Mouse (Mus musculus) hindbrain, embryonic 12.5 days (tissue): ENCODE measurements at regions not wholly inside any gene's neighbourhood (a gene's known extent, or its start where the extent isn't known, plus 50 kb on each side); places are given as distances from the start of the nearest gene placed in this dataset.

Experiments
- ATAC-seq: fragments of 200-750 bp; cut with Nextera tagmentation; 2 replicates; pipeline ENCODE4 v1.8.0; 2017; ENCODE audit warnings: moderate TSS enrichment; ENCODE audit not compliant: low FRiP score
- H3K27ac ChIP-seq: fragments of 300-500 bp; sonication (generic); 2 replicates; pipeline ENCODE4 v1.5.1; 2016; ENCODE audit warnings: mild to moderate bottlenecking
- H3K27me3 ChIP-seq: fragments of 300-500 bp; sonication (generic); 2 replicates; pipeline ENCODE4 v1.6.1; 2016; ENCODE audit warnings: mild to moderate bottlenecking
- H3K36me3 ChIP-seq: fragments of 300-500 bp; sonication (generic); 2 replicates; pipeline ENCODE4 v1.6.1; 2016; ENCODE audit warnings: mild to moderate bottlenecking
- H3K4me1 ChIP-seq: fragments of 300-500 bp; sonication (generic); 2 replicates; pipeline ENCODE4 v1.6.1; 2016
- H3K4me2 ChIP-seq: fragments of 300-500 bp; sonication (generic); replicated peaks from 2 replicates; pipeline ENCODE4 v1.6.1; 2016; ENCODE audit warnings: mild to moderate bottlenecking
- H3K4me3 ChIP-seq: fragments of 300-500 bp; sonication (generic); 2 replicates; pipeline ENCODE4 v1.5.1; 2016; ENCODE audit warnings: mild to moderate bottlenecking
- H3K9ac ChIP-seq: fragments of 300-500 bp; sonication (generic); 2 replicates; pipeline ENCODE4 v1.6.1; 2016; ENCODE audit warnings: mild to moderate bottlenecking, moderate library complexity
- H3K9me3 ChIP-seq: fragments of 300-500 bp; sonication (generic); replicated peaks from 2 replicates; pipeline ENCODE4 v1.6.1; 2016; ENCODE audit warnings: mild to moderate bottlenecking
- WGBS: fragments of 180-500 bp; shearing (Covaris S2); methylation state at CpG from one replicate; pipeline ENCODE4 v1.1.7; 2016; 5-methylcytosine and 5-hydroxymethylcytosine counted together

GRCm38 (mm10) chr4:56304275-56304674 lies 435.6 kb upstream of the Gm26657 start:
- no peak for ATAC-seq
- no peak overlapping the region for H3K9ac ChIP-seq
- no peaks in the 10 kb centered on the region for H3K27me3 ChIP-seq
- no peak overlapping the region for H3K27ac ChIP-seq
- no peak overlapping the region for H3K4me3 ChIP-seq
- H3K4me1 ChIP-seq, result no peaks in the 10 kb centered on the region
- H3K9me3 ChIP-seq, result no peaks in the 10 kb centered on the region
- H3K36me3 ChIP-seq, result no peaks in the 10 kb centered on the region
- WGBS, result 47% methylated on average over 2 of the region's 2 CpGs
- no peak overlapping the region for H3K4me2 ChIP-seq

GRCm38 (mm10) chr4:56287980-56288379 lies 451.9 kb upstream of the Gm26657 start:
- no peaks in the 10 kb centered on the region for H3K27me3 ChIP-seq
- H3K27ac ChIP-seq, result no peak overlapping the region
- ATAC-seq, result no peak
- 87% methylated on average over 2 of the region's 2 CpGs for WGBS
- no peaks in the 10 kb centered on the region for H3K4me1 ChIP-seq
- no peaks in the 10 kb centered on the region for H3K36me3 ChIP-seq
- no peak overlapping the region for H3K4me2 ChIP-seq
- no peak overlapping the region for H3K4me3 ChIP-seq
- H3K9ac ChIP-seq, result no peak overlapping the region
- no peaks in the 10 kb centered on the region for H3K9me3 ChIP-seq

- 83% methylated on average over 2 of the region's 2 CpGs for WGBS
- Histone ChIP-seq H3K27ac (no peak overlapping the region), H3K4me2 (no peak overlapping the region), H3K4me1 (no peaks in the 10 kb centered on the region), H3K9ac (no peak overlapping the region), H3K27me3 (no peaks in the 10 kb centered on the region), H3K36me3 (no peaks in the 10 kb centered on the region), H3K4me3 (no peak overlapping the region), H3K9me3 (no peaks in the 10 kb centered on the region)
- ATAC-seq, result no peak
Measured at GRCm38 (mm10) chr4:56284490-56284889, 455.4 kb upstream of the Gm26657 start.

GRCm38 (mm10) chr4:56275836-56276235 lies 464.0 kb upstream of the Gm26657 start:
- WGBS, result 90% methylated on average over 3 of the region's 3 CpGs
- no peak for ATAC-seq
- Histone ChIP-seq H3K4me2 (no peak overlapping the region), H3K27me3 (no peaks in the 10 kb centered on the region), H3K27ac (no peak overlapping the region), H3K4me1 (no peaks in the 10 kb centered on the region), H3K9me3 (no peaks in the 10 kb centered on the region), H3K9ac (no peak overlapping the region), H3K36me3 (no peaks in the 10 kb centered on the region), H3K4me3 (no peak overlapping the region)

GRCm38 (mm10) chr4:56271390-56271789 lies 468.5 kb upstream of the Gm26657 start:
- H3K9me3 ChIP-seq, result no peaks in the 10 kb centered on the region
- no peak overlapping the region for H3K9ac ChIP-seq
- no peaks in the 10 kb centered on the region for H3K27me3 ChIP-seq
- ATAC-seq, result no peak
- no peaks in the 10 kb centered on the region for H3K36me3 ChIP-seq
- no peak overlapping the region for H3K4me2 ChIP-seq
- H3K27ac ChIP-seq, result no peak overlapping the region
- WGBS, result 94% methylated on average over 4 of the region's 4 CpGs
- H3K4me3 ChIP-seq, result no peak overlapping the region
- no peaks in the 10 kb centered on the region for H3K4me1 ChIP-seq

GRCm38 (mm10) chr4:56264626-56265025 lies 475.2 kb upstream of the Gm26657 start:
- ATAC-seq, result no peak
- H3K9ac ChIP-seq, result no peak overlapping the region

GRCm38 (mm10) chr4:56263822-56264221 lies 476.0 kb upstream of the Gm26657 start:
- no peaks in the 10 kb centered on the region for H3K9me3 ChIP-seq
- no peak overlapping the region for H3K4me3 ChIP-seq
- H3K4me2 ChIP-seq, result no peak overlapping the region
- no peak for ATAC-seq
- H3K27me3 ChIP-seq, result no peaks in the 10 kb centered on the region
- no peaks in the 10 kb centered on the region for H3K36me3 ChIP-seq
- H3K4me1 ChIP-seq, result no peaks in the 10 kb centered on the region
- H3K9ac ChIP-seq, result no peak overlapping the region
- H3K27ac ChIP-seq, result no peak overlapping the region

More at GRCm38 (mm10) chr4:56264626-56265025, 475.2 kb upstream of the Gm26657 start:
- Histone ChIP-seq H3K27me3 (no peaks in the 10 kb centered on the region), H3K9me3 (no peaks in the 10 kb centered on the region), H3K27ac (no peak overlapping the region), H3K4me3 (no peak overlapping the region), H3K4me2 (no peak overlapping the region), H3K4me1 (no peaks in the 10 kb centered on the region), H3K36me3 (no peaks in the 10 kb centered on the region)
- 87% methylated on average over 4 of the region's 4 CpGs for WGBS

GRCm38 (mm10) chr4:56262589-56262988 lies 477.3 kb upstream of the Gm26657 start:
- H3K4me3 ChIP-seq, result no peak overlapping the region
- no peaks in the 10 kb centered on the region for H3K4me1 ChIP-seq
- no peak for ATAC-seq
- no peak overlapping the region for H3K4me2 ChIP-seq
- WGBS, result 81% methylated on average over 1 of the region's 1 CpGs
- no peaks in the 10 kb centered on the region for H3K9me3 ChIP-seq
- H3K36me3 ChIP-seq, result no peaks in the 10 kb centered on the region
- H3K9ac ChIP-seq, result no peak overlapping the region
- no peak overlapping the region for H3K27ac ChIP-seq
- H3K27me3 ChIP-seq, result no peaks in the 10 kb centered on the region

GRCm38 (mm10) chr4:56261992-56262391 lies 477.9 kb upstream of the Gm26657 start:
- no peak overlapping the region for H3K4me2 ChIP-seq
- H3K4me1 ChIP-seq, result no peaks in the 10 kb centered on the region
- H3K9me3 ChIP-seq, result no peaks in the 10 kb centered on the region
- WGBS, result 90% methylated on average over 5 of the region's 5 CpGs
- H3K27ac ChIP-seq, result no peak overlapping the region
- no peak for ATAC-seq
- H3K4me3 ChIP-seq, result no peak overlapping the region
- no peaks in the 10 kb centered on the region for H3K27me3 ChIP-seq
- H3K36me3 ChIP-seq, result no peaks in the 10 kb centered on the region
- H3K9ac ChIP-seq, result no peak overlapping the region

- WGBS, result 39% methylated on average over 1 of the region's 1 CpGs
- Histone ChIP-seq H3K9me3 (no peaks in the 10 kb centered on the region), H3K36me3 (no peaks in the 10 kb centered on the region), H3K4me3 (no peak overlapping the region), H3K27ac (no peak overlapping the region), H3K4me1 (no peaks in the 10 kb centered on the region), H3K4me2 (no peak overlapping the region), H3K27me3 (no peaks in the 10 kb centered on the region), H3K9ac (no peak overlapping the region)
- ATAC-seq, result no peak
Measured at GRCm38 (mm10) chr4:56252375-56252774, 487.5 kb upstream of the Gm26657 start.

- Histone ChIP-seq H3K9ac (no peak overlapping the region), H3K27ac (no peak overlapping the region), H3K4me3 (no peak overlapping the region), H3K4me2 (no peak overlapping the region), H3K4me1 (no peaks in the 10 kb centered on the region), H3K36me3 (no peaks in the 10 kb centered on the region), H3K27me3 (no peaks in the 10 kb centered on the region), H3K9me3 (no peaks in the 10 kb centered on the region)
- no peak for ATAC-seq
- WGBS, result 90% methylated on average over 2 of the region's 2 CpGs
Measured at GRCm38 (mm10) chr4:56251766-56252165, 488.1 kb upstream of the Gm26657 start.

GRCm38 (mm10) chr4:56250611-56251010 lies 489.3 kb upstream of the Gm26657 start:
- Histone ChIP-seq H3K9ac (no peak overlapping the region), H3K27ac (no peak overlapping the region), H3K9me3 (no peaks in the 10 kb centered on the region), H3K4me1 (no peaks in the 10 kb centered on the region), H3K27me3 (no peaks in the 10 kb centered on the region), H3K4me3 (no peak overlapping the region), H3K36me3 (no peaks in the 10 kb centered on the region), H3K4me2 (no peak overlapping the region)
- no peak for ATAC-seq
- WGBS, result 94% methylated on average over 2 of the region's 2 CpGs

GRCm38 (mm10) chr4:56243863-56244262 lies 496.0 kb upstream of the Gm26657 start:
- Histone ChIP-seq H3K4me1 (no peaks in the 10 kb centered on the region), H3K27me3 (no peaks in the 10 kb centered on the region), H3K4me2 (no peak overlapping the region), H3K4me3 (no peak overlapping the region), H3K9me3 (no peaks in the 10 kb centered on the region), H3K9ac (no peak overlapping the region), H3K27ac (no peak overlapping the region), H3K36me3 (no peaks in the 10 kb centered on the region)
- 72% methylated on average over 6 of the region's 6 CpGs for WGBS
- no peak for ATAC-seq
